Mouse (Mus musculus) kidney, adult 2 months (tissue): Measurements from ENCODE around the gene A930002H24Rik.

Experiments
- CTCF ChIP-seq: fragments of 200-500 bp; conservative IDR thresholded peaks from 2 replicates; pipeline ENCODE4 v1.5.1; 2011; ENCODE audit warnings: low read depth, mild to moderate bottlenecking, control low read depth, low read length, moderate library complexity, mixed read lengths; ENCODE audit not compliant: insufficient read depth, insufficient read length
- POLR2A ChIP-seq: fragments of 200-500 bp; IDR thresholded peaks from one replicate; pipeline ENCODE4 v1.6.1; 2011; ENCODE audit warnings: low read depth, low read length, control low read depth

DNA sequence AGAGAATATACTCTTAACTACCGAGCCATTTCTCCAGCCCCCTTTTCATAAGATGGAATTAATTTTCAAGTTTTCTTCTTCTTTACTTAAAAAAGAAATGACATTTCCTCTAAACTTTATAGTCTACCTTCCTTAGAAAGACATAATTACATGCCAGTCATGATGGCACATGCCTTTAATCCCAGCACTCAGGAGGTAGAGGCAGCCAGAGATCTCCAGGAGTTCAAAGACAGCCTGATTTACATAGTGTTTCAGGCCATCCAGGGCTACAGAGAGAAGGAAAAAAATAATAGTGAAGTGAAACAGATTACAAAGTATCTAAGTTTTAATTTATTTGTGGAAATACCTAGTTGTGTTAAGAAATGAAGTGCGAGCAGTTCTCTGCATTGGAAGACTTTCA is 27.4 kb downstream of the A930002H24Rik start:
- TF ChIP-seq CTCF, result no peak
- no peak for TF ChIP-seq POLR2A
